Mouse (Mus musculus) MEL (cell line): ENCODE results near the gene Xcr1.

ENCODE experiments used
- BHLHE40 ChIP-seq: IDR thresholded peaks from 2 replicates; pipeline ENCODE4 v1.6.1; 2012; ENCODE audit warnings: low read depth, mild to moderate bottlenecking, inconsistent platforms, low read length, improper control_type of control experiment, borderline replicate concordance
- CTCF ChIP-seq, 3 experiments: IDR thresholded peaks in 2 of 3; conservative IDR thresholded peaks in 1 of 3; 2 replicates each; pipeline ENCODE4 v1.5.1; 2011 to 2012; ENCODE audit warnings: low read length in 3 of 3, low read depth in 2 of 3, mild to moderate bottlenecking in 2 of 3, improper control_type of control experiment in 1 of 3, inconsistent platforms in 1 of 3, mixed read lengths in 1 of 3, moderate library complexity in 1 of 3; ENCODE audit not compliant: control insufficient read depth in 1 of 3, insufficient read depth in 1 of 3, poor library complexity in 1 of 3, severe bottlenecking in 1 of 3
- EP300 ChIP-seq, 2 experiments: IDR thresholded peaks; 2 replicates each; pipeline ENCODE4 v1.6.1; 2011; ENCODE audit warnings: improper control_type of control experiment in 2 of 2, low read length in 2 of 2, low read depth in 1 of 2, mild to moderate bottlenecking in 1 of 2
- ETS1 ChIP-seq: IDR thresholded peaks from 2 replicates; pipeline ENCODE4 v1.6.1; 2012; ENCODE audit warnings: low read depth, mild to moderate bottlenecking, inconsistent platforms, low read length, improper control_type of control experiment, moderate library complexity
- HCFC1 ChIP-seq: IDR thresholded peaks from 2 replicates; pipeline ENCODE4 v1.6.1; 2012; ENCODE audit warnings: low read depth, mild to moderate bottlenecking, inconsistent platforms, low read length, improper control_type of control experiment, moderate library complexity
- MAX ChIP-seq: IDR thresholded peaks from 2 replicates; pipeline ENCODE4 v1.6.1; 2011; ENCODE audit warnings: low read length, improper control_type of control experiment
- MXI1 ChIP-seq: IDR thresholded peaks from 2 replicates; pipeline ENCODE4 v1.6.1; 2011; ENCODE audit warnings: mild to moderate bottlenecking, low read depth, low read length, improper control_type of control experiment
- MYC ChIP-seq: IDR thresholded peaks from 2 replicates; pipeline ENCODE4 v1.6.1; 2011; ENCODE audit warnings: low read depth, mild to moderate bottlenecking, low read length, improper control_type of control experiment, moderate library complexity
- NELFE ChIP-seq: IDR thresholded peaks from 2 replicates; pipeline ENCODE4 v1.6.1; 2011; ENCODE audit warnings: low read depth, low read length, improper control_type of control experiment
- POLR2A ChIP-seq, 2 experiments: IDR thresholded peaks; 2 replicates each; pipeline ENCODE4 v1.6.1; 2011 to 2012; ENCODE audit warnings: low read length in 2 of 2, mild to moderate bottlenecking in 2 of 2, control low read depth in 1 of 2, improper control_type of control experiment in 1 of 2, low read depth in 1 of 2, moderate library complexity in 1 of 2; ENCODE audit not compliant: control insufficient read depth in 1 of 2, insufficient read depth in 1 of 2, poor library complexity in 1 of 2
- POLR2AphosphoS2 ChIP-seq: IDR thresholded peaks from 2 replicates; pipeline ENCODE4 v1.6.1; 2011; ENCODE audit warnings: low read length, improper control_type of control experiment
- USF1 ChIP-seq: IDR thresholded peaks from 2 replicates; pipeline ENCODE4 v1.6.1; 2014; ENCODE audit warnings: low read depth, mild to moderate bottlenecking, inconsistent platforms, low read length, improper control_type of control experiment, moderate library complexity
- ZNF384 ChIP-seq: IDR thresholded peaks from 2 replicates; pipeline ENCODE4 v1.6.1; 2012; ENCODE audit warnings: low read depth, mild to moderate bottlenecking, inconsistent platforms, low read length, improper control_type of control experiment

- TF ChIP-seq POLR2A (IDR thresholded peaks at IDR 0.05; ENCODE audit: control insufficient read depth in 1 of 2, insufficient read depth in 1 of 2, low read depth in 1 of 2, low read length in 2 of 2, poor library complexity in 1 of 2): no peak
- TF ChIP-seq MXI1: no peak
- no peak for TF ChIP-seq CTCF (IDR thresholded peaks at IDR 0.05 in 2 of 3, conservative IDR thresholded peaks at IDR 0.05 in 1 of 3; ENCODE audit: control insufficient read depth in 1 of 3, insufficient read depth in 1 of 3, low read depth in 2 of 3, low read length in 3 of 3, poor library complexity in 1 of 3, severe bottlenecking in 1 of 3)
- no peak for TF ChIP-seq NELFE
- TF ChIP-seq MYC: no peak
- no peak for TF ChIP-seq POLR2AphosphoS2
- TF ChIP-seq BHLHE40: no peak
- no peak for TF ChIP-seq ETS1
- no peak for TF ChIP-seq MAX
- TF ChIP-seq HCFC1: no peak
- no peak for TF ChIP-seq EP300 (IDR thresholded peaks at IDR 0.05; ENCODE audit: low read depth in 1 of 2, low read length in 2 of 2)
- TF ChIP-seq ZNF384: no peak
- TF ChIP-seq USF1: no peak
Measured at GRCm38 (mm10) chr9:123856836-123857235, 5.0 kb downstream of the Xcr1 start.
